Mouse (Mus musculus) B cell, adult 2 months (primary cell): ENCODE data around the gene Mrpl10.

Experiments
- DNase-seq, 2 experiments: peaks; one replicate each; pipeline ENCODE4 v3.0.0; 2022

The Mrpl10 gene

DNA sequence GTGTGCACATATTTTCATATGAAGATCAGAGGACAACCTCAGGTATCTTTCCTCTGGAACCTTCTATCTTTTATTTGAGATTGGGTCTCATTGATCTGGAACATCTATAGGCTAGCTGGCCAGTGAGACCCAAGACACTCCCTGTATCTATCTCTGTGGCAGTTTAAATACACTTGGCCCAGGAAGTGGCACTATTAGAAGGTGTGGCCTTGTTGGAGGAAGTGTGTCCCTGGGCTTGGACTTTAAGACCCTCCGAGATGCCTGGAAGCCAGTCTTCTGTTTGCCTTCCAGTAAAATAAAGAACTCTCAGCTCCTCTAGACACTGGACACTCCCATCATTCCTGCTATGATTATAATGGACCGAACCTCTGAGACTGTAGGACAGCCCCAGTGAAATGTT, 28.4 kb downstream of the Mrpl10 start:
- no peak for DNase-seq

DNA sequence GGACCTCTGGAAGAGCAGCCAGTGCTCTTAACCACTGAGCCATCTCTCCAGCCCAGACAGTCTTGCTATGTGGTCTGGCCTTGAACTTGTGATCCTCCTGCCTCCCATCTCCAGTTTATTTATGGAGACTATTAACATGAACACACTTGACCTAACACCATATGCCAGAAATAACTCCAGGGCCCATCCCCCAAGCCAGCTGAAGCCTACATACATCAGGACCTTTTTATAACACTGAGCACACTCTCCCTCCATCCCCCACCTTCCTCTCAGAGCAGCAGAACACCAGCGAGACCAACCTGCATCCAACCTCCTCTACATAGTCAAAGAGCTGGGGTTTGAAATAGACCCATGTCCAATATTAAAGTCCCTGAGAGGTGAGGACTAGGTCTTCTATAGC, 29.8 kb downstream of the Mrpl10 start:
- DNase-seq, result no peak

DNA sequence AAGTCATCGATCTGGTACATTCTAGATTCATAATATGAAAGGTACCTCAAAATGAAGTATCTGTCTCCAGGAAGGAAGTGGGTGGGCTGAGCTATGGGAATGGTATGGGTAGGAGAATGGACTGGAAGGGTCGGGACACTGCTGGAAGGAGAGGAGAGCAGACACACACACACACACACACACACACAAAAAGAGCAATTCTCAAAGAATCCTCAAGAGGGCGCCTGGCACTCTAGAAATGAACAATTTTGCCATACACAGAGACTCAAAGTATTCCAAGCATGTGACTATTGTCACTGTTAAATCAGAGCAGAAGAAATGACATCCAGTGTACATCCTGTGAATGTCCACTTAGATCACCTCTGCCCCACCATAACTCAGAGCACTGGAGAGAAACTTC, 31.2 kb downstream of the Mrpl10 start:
- DNase-seq, result peak; percentile 46 to 52

GRCm38 (mm10) chr11:97074235-97074634, 32.9 kb downstream of the Mrpl10 start:
- no peak for DNase-seq

- DNase-seq, result peak; percentile 15 to 16
Measured at GRCm38 (mm10) chr11:97078751-97079150, 37.4 kb downstream of the Mrpl10 start.

DNA sequence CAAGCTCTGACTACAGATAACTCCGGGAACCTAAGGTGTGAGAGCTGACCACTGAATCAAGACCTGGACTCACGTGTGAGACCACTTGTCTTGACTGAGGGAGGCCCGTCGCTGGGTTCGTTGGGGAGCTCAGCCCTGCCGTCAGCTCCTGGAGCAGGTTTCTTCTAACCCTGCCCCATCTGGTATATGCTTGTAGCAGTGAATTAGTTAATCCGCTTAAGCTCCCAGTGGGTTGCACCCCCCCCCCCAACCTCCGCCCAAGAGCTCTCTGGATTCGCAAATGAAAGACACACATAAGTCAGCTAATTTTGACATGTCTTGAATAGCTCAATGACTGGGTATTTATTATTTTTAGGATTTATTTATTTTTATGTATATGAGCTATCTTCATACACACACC, 38.9 kb downstream of the Mrpl10 start:
- DNase-seq, result no peak

DNA sequence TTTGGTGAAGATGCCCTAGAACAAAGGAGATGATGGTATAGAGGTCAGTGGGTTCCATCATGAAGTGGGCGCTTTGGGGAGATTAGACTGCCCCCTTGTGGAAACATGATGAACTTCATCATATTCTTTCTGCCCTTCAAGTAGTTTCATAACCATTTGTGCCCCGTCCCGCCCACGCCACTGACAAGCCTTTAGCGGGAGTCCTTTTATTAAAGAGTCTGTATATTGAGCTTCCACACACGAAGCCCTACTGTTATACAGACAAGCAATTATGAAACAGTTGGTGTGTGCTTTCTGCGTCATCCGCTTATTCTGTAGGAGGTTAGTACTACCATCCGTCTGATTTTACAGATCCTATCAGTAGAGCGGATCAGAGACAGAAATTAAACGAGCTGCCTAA, 41.6 kb downstream of the Mrpl10 start:
- DNase-seq, result peak; percentile 73 to 76

- peak; percentile 34 to 35 for DNase-seq
Measured at GRCm38 (mm10) chr11:97083401-97084140, 42.2 kb downstream of the Mrpl10 start.

- DNase-seq, result no peak
Measured at GRCm38 (mm10) chr11:97084821-97085505, 43.6 kb downstream of the Mrpl10 start.

- DNase-seq, result no peak
Measured at GRCm38 (mm10) chr11:97086365-97086764, 45.0 kb downstream of the Mrpl10 start.

- DNase-seq, result no peak
Measured at GRCm38 (mm10) chr11:97094600-97094999, 53.2 kb downstream of the Mrpl10 start.

DNA sequence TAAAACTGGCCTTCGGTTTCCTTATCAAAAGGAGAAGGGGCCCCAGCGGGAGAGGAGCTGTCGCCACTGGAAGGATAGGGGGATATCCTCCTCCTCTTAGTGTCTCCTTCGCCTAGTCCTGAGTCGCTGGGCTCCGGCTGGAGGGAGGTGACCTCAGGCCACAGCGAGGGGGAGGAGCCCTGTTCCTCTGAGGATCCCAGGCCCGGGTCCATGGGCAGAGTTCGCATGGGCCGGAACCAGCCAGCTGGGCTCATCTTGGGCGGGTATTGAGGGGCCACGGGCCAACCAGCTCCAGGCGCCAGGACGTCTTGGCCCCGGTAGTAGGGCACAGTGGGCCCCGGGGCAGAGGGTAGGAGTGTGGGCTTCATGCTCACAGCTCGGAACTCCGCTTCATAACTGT, 57.4 kb downstream of the Mrpl10 start:
- DNase-seq, result no peak
